Mouse (Mus musculus) activated CD4-positive, CD25-positive, alpha-beta regulatory T cell, adult 9 weeks (primary cell): ENCODE measurements around the gene 4833439L19Rik. TPM values are rescaled to one million over a fixed set of nuclear protein-coding genes. Genes with fewer than 3 reads are reported as not detected.

Source experiments
- polyA plus RNA-seq: library from polyadenylated mRNA; unstranded; fragments of 100-300 nt; shearing (Covaris generic); gene quantifications from one replicate; pipeline ENCODE4 v1.2.1, GENCODE M21; 2017

Gene 4833439L19Rik
- polyA plus RNA-seq = 87.5 TPM

GRCm38 (mm10) chr13:54565201-54565581 lies at the start of gene 4833439L19Rik:
Gene 4833439L19Rik, minus strand, starts transcription at chr13:54565435.

GRCm38 (mm10) chr13:54610972-54611754 lies 45.9 kb upstream of the 4833439L19Rik start, which contains the start of gene Cltb:
Gene Cltb, minus strand, starts transcription at chr13:54611344.

GRCm38 (mm10) chr13:54589996-54590951 lies 25.0 kb upstream of the 4833439L19Rik start, which contains the start of the genes Nop16 and Higd2a:
Gene Nop16, minus strand, starts transcription at chr13:54590090.
Gene Higd2a, plus strand, starts transcription at chr13:54590207.

GRCm38 (mm10) chr13:54574854-54575481 lies 9.7 kb upstream of the 4833439L19Rik start, which contains the start of gene Arl10:
Gene Arl10, plus strand, starts transcription at chr13:54575015.

GRCm38 (mm10) chr13:54503604-54504521 lies 61.4 kb downstream of the 4833439L19Rik start, which contains the start of gene Simc1:
Gene Simc1, plus strand, starts transcription at chr13:54503779.

Other genes with a start within 250 kb of the 4833439L19Rik start
- gene Cplx2, start 194.1 kb downstream of the 4833439L19Rik start, polyA plus RNA-seq = not detected
- 34.3 TPM for gene Thoc3, start 96.6 kb downstream of the 4833439L19Rik start, polyA plus RNA-seq
- gene Simc1, start 61.7 kb downstream of the 4833439L19Rik start, polyA plus RNA-seq = 12.5 TPM
- 12.0 TPM for gene Arl10, start 9.6 kb upstream of the 4833439L19Rik start, polyA plus RNA-seq
- gene Nop16, start 24.7 kb upstream of the 4833439L19Rik start, polyA plus RNA-seq = 53.7 TPM
- 190 TPM for gene Higd2a, start 24.8 kb upstream of the 4833439L19Rik start, polyA plus RNA-seq
- 35.1 TPM for gene Cltb, start 45.9 kb upstream of the 4833439L19Rik start, polyA plus RNA-seq
- gene Faf2, start 56.3 kb upstream of the 4833439L19Rik start, polyA plus RNA-seq = 105 TPM
- gene Rnf44, start 128.5 kb upstream of the 4833439L19Rik start, polyA plus RNA-seq = 54.9 TPM
- not detected for gene Cdhr2, start 136.0 kb upstream of the 4833439L19Rik start, polyA plus RNA-seq
- not detected for gene Gprin1, start 184.4 kb upstream of the 4833439L19Rik start, polyA plus RNA-seq
- gene Sncb, start 201.2 kb upstream of the 4833439L19Rik start, polyA plus RNA-seq = 0.40 TPM
- gene Eif4e1b, start 218.6 kb upstream of the 4833439L19Rik start, polyA plus RNA-seq = not detected
- gene Tspan17, start 223.9 kb upstream of the 4833439L19Rik start, polyA plus RNA-seq = 6.8 TPM